Mouse (Mus musculus): ENCODE data around the gene Actl9. TPM values are rescaled to one million over a fixed set of nuclear protein-coding genes. Genes with fewer than 3 reads are reported as not detected.

Gene Actl9
- polyA plus RNA-seq (2017; shearing (Covaris generic)), result not detected

GRCm38 (mm10) chr17:33432019-33432946 is at the start of gene Actl9:
Gene Actl9, plus strand, starts transcription at chr17:33432896.

GRCm38 (mm10) chr17:33394182-33395034 is 38.3 kb upstream of the Actl9 start, which contains the start of gene Zfp101:
Gene Zfp101, minus strand, starts transcription at chr17:33394641.

Other genes with a start within 250 kb of the Actl9 start
- gene Olfr239, start 241.6 kb upstream of the Actl9 start, polyA plus RNA-seq (2017; shearing (Covaris generic)), result not detected
- not detected for gene Olfr1564, start 211.2 kb upstream of the Actl9 start, polyA plus RNA-seq (2017; shearing (Covaris generic))
- gene Zfp955a, start 177.8 kb upstream of the Actl9 start, polyA plus RNA-seq (2017; shearing (Covaris generic)), result 10 to 100 TPM; 10.2 to 16.2 TPM
- under 1 TPM in 1 of 2 experiments, not detected in 1; 0.06 TPM for gene Olfr63, start 168.2 kb upstream of the Actl9 start, polyA plus RNA-seq (2017; shearing (Covaris generic))
- gene Zfp955b, start 143.4 kb upstream of the Actl9 start, polyA plus RNA-seq (2017; shearing (Covaris generic)), result 10 to 100 TPM in 1 of 2 experiments, 1 to 10 TPM in 1; 8.2 to 11.0 TPM
- 1 to 10 TPM; 4.7 to 9.3 TPM for gene Zfp81, start 74.0 kb upstream of the Actl9 start, polyA plus RNA-seq (2017; shearing (Covaris generic))
- gene Zfp101, start 38.3 kb upstream of the Actl9 start, polyA plus RNA-seq (2017; shearing (Covaris generic)), result 1 to 10 TPM; 5.2 to 10.0 TPM
- 10 to 100 TPM; 63.7 to 99.0 TPM for gene Adamts10, start 91.3 kb downstream of the Actl9 start, polyA plus RNA-seq (2017; shearing (Covaris generic))
- gene Myo1f, start 122.8 kb downstream of the Actl9 start, polyA plus RNA-seq (2017; shearing (Covaris generic)), result 100 to 1,000 TPM in 1 of 2 experiments, 10 to 100 TPM in 1; 24.4 to 168 TPM
- gene Zfp414, start 196.2 kb downstream of the Actl9 start, polyA plus RNA-seq (2017; shearing (Covaris generic)), result 10 to 100 TPM; 63.4 to 90.3 TPM
- gene Pram1, start 205.2 kb downstream of the Actl9 start, polyA plus RNA-seq (2017; shearing (Covaris generic)), result 1 to 10 TPM in 1 of 2 experiments, under 1 TPM in 1; 0.37 to 1.2 TPM